Mouse (Mus musculus): ENCODE results near the gene Erc2. TPM values are rescaled to one million over a fixed set of nuclear protein-coding genes. Genes with fewer than 3 reads are reported as not detected.

Gene Erc2
- total RNA-seq, 1 experiment from 2014 or later: not detected

- no peak for ATAC-seq (replicated peaks; ENCODE audit: insufficient number of reproducible peaks, low FRiP score, low TSS enrichment, poor library complexity, severe bottlenecking)
These were observed 748.5 kb downstream of the Erc2 start for GRCm38 (mm10) chr14:28370713-28371112.

- ATAC-seq (replicated peaks; ENCODE audit: insufficient number of reproducible peaks, low FRiP score, low TSS enrichment, poor library complexity, severe bottlenecking): no peak
These were observed 749.4 kb downstream of the Erc2 start for GRCm38 (mm10) chr14:28371651-28372050.

- ATAC-seq (replicated peaks; ENCODE audit: insufficient number of reproducible peaks, low FRiP score, low TSS enrichment, poor library complexity, severe bottlenecking): no peak
These were observed 753.4 kb downstream of the Erc2 start for GRCm38 (mm10) chr14:28375642-28376091.

GRCm38 (mm10) chr14:28376208-28376805, 754.1 kb downstream of the Erc2 start:
- ATAC-seq (replicated peaks; ENCODE audit: insufficient number of reproducible peaks, low FRiP score, low TSS enrichment, poor library complexity, severe bottlenecking): no peak

- ATAC-seq (replicated peaks; ENCODE audit: insufficient number of reproducible peaks, low FRiP score, low TSS enrichment, poor library complexity, severe bottlenecking): no peak
These were observed 755.3 kb downstream of the Erc2 start for GRCm38 (mm10) chr14:28377519-28377918.

GRCm38 (mm10) chr14:28380129-28380528, 757.9 kb downstream of the Erc2 start:
- ATAC-seq (replicated peaks; ENCODE audit: insufficient number of reproducible peaks, low FRiP score, low TSS enrichment, poor library complexity, severe bottlenecking): no peak

- no peak for ATAC-seq (replicated peaks; ENCODE audit: insufficient number of reproducible peaks, low FRiP score, low TSS enrichment, poor library complexity, severe bottlenecking)
These were observed 759.7 kb downstream of the Erc2 start for GRCm38 (mm10) chr14:28381801-28382550.

GRCm38 (mm10) chr14:28386815-28387607, 764.8 kb downstream of the Erc2 start:
- no peak for ATAC-seq (replicated peaks; ENCODE audit: insufficient number of reproducible peaks, low FRiP score, low TSS enrichment, poor library complexity, severe bottlenecking)

GRCm38 (mm10) chr14:28398915-28399314, 776.7 kb downstream of the Erc2 start:
- no peak for ATAC-seq (replicated peaks; ENCODE audit: insufficient number of reproducible peaks, low FRiP score, low TSS enrichment, poor library complexity, severe bottlenecking)

GRCm38 (mm10) chr14:28399897-28400296, 777.7 kb downstream of the Erc2 start:
- no peak for ATAC-seq (replicated peaks; ENCODE audit: insufficient number of reproducible peaks, low FRiP score, low TSS enrichment, poor library complexity, severe bottlenecking)

- no peak for ATAC-seq (replicated peaks; ENCODE audit: insufficient number of reproducible peaks, low FRiP score, low TSS enrichment, poor library complexity, severe bottlenecking)
These were observed 783.1 kb downstream of the Erc2 start for GRCm38 (mm10) chr14:28405277-28405840.

GRCm38 (mm10) chr14:28409390-28409789, 787.2 kb downstream of the Erc2 start:
- no peak for ATAC-seq (replicated peaks; ENCODE audit: insufficient number of reproducible peaks, low FRiP score, low TSS enrichment, poor library complexity, severe bottlenecking)

GRCm38 (mm10) chr14:28409796-28410347, 787.6 kb downstream of the Erc2 start:
- no peak for ATAC-seq (replicated peaks; ENCODE audit: insufficient number of reproducible peaks, low FRiP score, low TSS enrichment, poor library complexity, severe bottlenecking)

GRCm38 (mm10) chr14:28410789-28411225, 788.6 kb downstream of the Erc2 start:
- ATAC-seq (replicated peaks; ENCODE audit: insufficient number of reproducible peaks, low FRiP score, low TSS enrichment, poor library complexity, severe bottlenecking): no peak

- no peak for ATAC-seq (replicated peaks; ENCODE audit: insufficient number of reproducible peaks, low FRiP score, low TSS enrichment, poor library complexity, severe bottlenecking)
These were observed 790.2 kb downstream of the Erc2 start for GRCm38 (mm10) chr14:28412252-28412995.

- ATAC-seq (replicated peaks; ENCODE audit: insufficient number of reproducible peaks, low FRiP score, low TSS enrichment, poor library complexity, severe bottlenecking): no peak
These were observed 791.3 kb downstream of the Erc2 start for GRCm38 (mm10) chr14:28413516-28413915.

- ATAC-seq (replicated peaks; ENCODE audit: insufficient number of reproducible peaks, low FRiP score, low TSS enrichment, poor library complexity, severe bottlenecking): no peak
These were observed 794.8 kb downstream of the Erc2 start for GRCm38 (mm10) chr14:28417019-28417418.

- no peak for ATAC-seq (replicated peaks; ENCODE audit: insufficient number of reproducible peaks, low FRiP score, low TSS enrichment, poor library complexity, severe bottlenecking)
These were observed 796.3 kb downstream of the Erc2 start for GRCm38 (mm10) chr14:28418497-28418896.
